Mouse (Mus musculus) myocyte (in vitro differentiated cells): ENCODE measurements around the gene Gm20388. TPM values are rescaled to one million over a fixed set of nuclear protein-coding genes. Genes with fewer than 3 reads are reported as not detected.

ENCODE experiments used
- H3K27me3 ChIP-seq: one replicate; pipeline ENCODE4 v1.6.1; 2011; ENCODE audit not compliant: control insufficient read depth, insufficient read depth, insufficient read length
- H3K36me3 ChIP-seq: one replicate; pipeline ENCODE4 v1.6.1; 2011; ENCODE audit not compliant: control insufficient read depth, insufficient read depth
- H3K4me2 ChIP-seq: one replicate; pipeline ENCODE4 v1.6.1; 2011; ENCODE audit warnings: low read depth, control low read depth
- H3K4me3 ChIP-seq: one replicate; pipeline ENCODE4 v1.5.1; 2011; ENCODE audit warnings: mild to moderate bottlenecking, control low read depth, moderate library complexity
- H3K79me2 ChIP-seq: one replicate; pipeline ENCODE4 v1.6.1; 2011; ENCODE audit not compliant: control insufficient read depth, insufficient read depth
- H3ac ChIP-seq: one replicate; pipeline ENCODE4 v1.6.1; 2011; ENCODE audit not compliant: control insufficient read depth, insufficient read length
- CEBPB ChIP-seq: IDR thresholded peaks from 2 replicates; pipeline ENCODE4 v1.6.1; 2011; ENCODE audit warnings: mild to moderate bottlenecking, moderate library complexity; ENCODE audit not compliant: poor library complexity, insufficient read depth, severe bottlenecking
- E2F4 ChIP-seq: IDR thresholded peaks from one replicate; pipeline ENCODE4 v1.6.1; 2011; ENCODE audit warnings: mild to moderate bottlenecking, control low read depth, moderate library complexity; ENCODE audit not compliant: insufficient read depth
- MAX ChIP-seq: IDR thresholded peaks from one replicate; pipeline ENCODE4 v1.6.1; 2011; ENCODE audit warnings: low read depth, mild to moderate bottlenecking, control low read depth
- MYOD1 ChIP-seq, 3 experiments: IDR thresholded peaks; one replicate each; pipeline ENCODE4 v1.6.1; 2011; ENCODE audit warnings: control low read depth in 2 of 3, low read depth in 2 of 3, mild to moderate bottlenecking in 2 of 3, moderate library complexity in 1 of 3; ENCODE audit not compliant: insufficient read length in 2 of 3, control insufficient read depth in 1 of 3
- MYOG ChIP-seq, 3 experiments: IDR thresholded peaks; one replicate each; pipeline ENCODE4 v1.6.1; 2011; ENCODE audit warnings: control low read depth in 2 of 3, low read depth in 2 of 3, mild to moderate bottlenecking in 2 of 3; ENCODE audit not compliant: insufficient read length in 2 of 3, control insufficient read depth in 1 of 3, insufficient read depth in 1 of 3
- POLR2A ChIP-seq: IDR thresholded peaks from one replicate; pipeline ENCODE4 v1.6.1; 2011; ENCODE audit warnings: low read depth, mild to moderate bottlenecking, control low read depth, moderate library complexity; ENCODE audit not compliant: insufficient read length
- POLR2AphosphoS2 ChIP-seq: IDR thresholded peaks from one replicate; pipeline ENCODE4 v1.6.1; 2011; ENCODE audit warnings: low read depth, control low read depth; ENCODE audit not compliant: insufficient read length
- REST ChIP-seq: IDR thresholded peaks from one replicate; pipeline ENCODE4 v1.6.1; 2011; ENCODE audit warnings: mild to moderate bottlenecking, control low read depth, moderate library complexity; ENCODE audit not compliant: insufficient read depth, insufficient read length
- SRF ChIP-seq: IDR thresholded peaks from one replicate; pipeline ENCODE4 v1.6.1; 2011; ENCODE audit warnings: low read depth; ENCODE audit not compliant: control insufficient read depth, insufficient read length
- TCF12 ChIP-seq: IDR thresholded peaks from one replicate; pipeline ENCODE4 v1.6.1; 2011; ENCODE audit warnings: mild to moderate bottlenecking, control low read depth; ENCODE audit not compliant: poor library complexity, insufficient read depth, severe bottlenecking
- TCF3 ChIP-seq: IDR thresholded peaks from one replicate; pipeline ENCODE4 v1.6.1; 2011; ENCODE audit warnings: low read depth, control low read depth; ENCODE audit not compliant: insufficient read length
- USF1 ChIP-seq: IDR thresholded peaks from one replicate; pipeline ENCODE4 v1.6.1; 2011; ENCODE audit warnings: low read depth, mild to moderate bottlenecking, control low read depth, moderate library complexity
- polyA plus RNA-seq: library from polyadenylated mRNA; unstranded; fragments of >200 nt; fragmentation: generic; extraction: Trizol; gene quantifications from one replicate; pipeline ENCODE4 v1.2.1, GENCODE M21; 2012; ENCODE audit warnings: missing spikeins

Gene Gm20388
- polyA plus RNA-seq, 1 experiment: 15.3 TPM

DNA sequence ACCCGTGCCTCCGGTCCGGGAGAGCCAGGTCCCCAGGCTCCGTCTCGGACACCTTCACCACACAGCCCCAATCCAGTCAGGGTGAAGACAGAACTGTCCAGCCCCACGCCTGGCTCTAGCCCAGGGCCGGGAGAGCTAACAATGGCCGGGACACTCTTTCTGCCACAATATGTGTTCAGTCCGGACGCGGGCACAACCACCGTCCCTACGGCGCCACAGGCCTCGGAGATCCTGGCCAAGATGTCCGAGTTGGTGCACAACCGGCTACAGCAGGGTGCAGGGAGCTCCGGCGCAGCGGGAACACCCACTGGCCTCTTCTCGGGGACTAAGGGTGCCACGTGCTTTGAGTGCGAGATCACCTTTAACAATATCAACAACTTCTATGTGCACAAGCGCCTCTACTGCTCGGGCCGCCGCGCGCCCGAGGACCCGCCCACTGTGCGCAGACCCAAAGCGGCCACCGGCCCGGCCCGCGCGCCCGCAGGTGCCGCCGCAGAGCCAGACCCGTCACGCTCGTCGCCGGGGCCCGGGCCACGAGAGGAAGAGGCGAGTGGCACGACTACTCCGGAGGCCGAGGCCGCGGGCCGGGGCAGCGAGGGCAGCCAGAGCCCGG, 2425.1 kb downstream of the Gm20388 start:
- Histone ChIP-seq H3K4me3 (no peak overlapping the region), H3K27me3 (no peaks in the 10 kb centered on the region), H3ac (no peak overlapping the region), H3K4me2 (no peak overlapping the region), H3K36me3 (no peaks in the 10 kb centered on the region), H3K79me2 (no peaks in the 10 kb centered on the region)
- TF ChIP-seq CEBPB (no peak), MAX (no peak), USF1 (no peak), E2F4 (no peak), TCF3 (no peak), REST (no peak), MYOD1 (IDR thresholded peaks at IDR 0.05; ENCODE audit: control insufficient read depth in 1 of 3, insufficient read length in 2 of 3, low read depth in 2 of 3) (no peak), POLR2A (no peak), SRF (no peak), TCF12 (no peak), MYOG (IDR thresholded peaks at IDR 0.05; ENCODE audit: control insufficient read depth in 1 of 3, insufficient read depth in 1 of 3, insufficient read length in 2 of 3, low read depth in 2 of 3) (no peak), POLR2AphosphoS2 (no peak)

DNA sequence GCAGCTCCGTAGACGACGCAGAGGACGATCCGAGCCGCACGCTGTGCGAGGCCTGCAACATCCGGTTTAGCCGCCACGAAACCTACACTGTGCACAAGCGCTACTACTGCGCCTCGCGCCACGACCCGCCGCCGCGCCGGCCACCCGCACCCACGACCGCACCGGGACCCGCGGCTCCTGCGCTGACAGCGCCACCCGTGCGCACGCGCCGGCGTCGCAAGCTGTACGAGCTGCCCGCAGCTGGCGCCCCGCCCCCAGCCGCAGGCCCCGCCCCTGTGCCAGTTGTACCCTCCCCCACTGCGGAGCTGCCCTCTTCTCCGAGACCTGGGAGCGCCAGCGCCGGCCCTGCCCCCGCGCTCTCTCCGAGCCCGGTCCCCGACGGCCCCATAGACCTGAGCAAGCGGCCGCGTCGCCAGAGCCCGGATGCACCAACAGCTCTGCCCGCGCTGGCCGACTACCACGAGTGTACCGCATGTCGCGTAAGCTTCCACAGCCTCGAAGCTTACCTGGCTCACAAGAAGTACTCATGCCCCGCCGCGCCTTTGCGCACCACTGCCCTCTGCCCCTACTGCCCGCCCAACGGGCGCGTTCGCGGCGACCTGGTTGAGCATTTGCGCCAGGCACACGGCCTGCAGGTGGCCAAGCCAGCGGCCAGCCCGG, 2425.7 kb downstream of the Gm20388 start:
- no peak overlapping the region for H3K4me2 ChIP-seq
- no peaks in the 10 kb centered on the region for H3K36me3 ChIP-seq
- H3K79me2 ChIP-seq: no peaks in the 10 kb centered on the region
- TF ChIP-seq TCF3: no peak
- TF ChIP-seq SRF: no peak
- no peak for TF ChIP-seq REST
- TF ChIP-seq POLR2AphosphoS2: no peak
- no peak for TF ChIP-seq USF1
- TF ChIP-seq TCF12: no peak
- no peak for TF ChIP-seq MAX
- TF ChIP-seq MYOD1 (IDR thresholded peaks at IDR 0.05; ENCODE audit: control insufficient read depth in 1 of 3, insufficient read length in 2 of 3, low read depth in 2 of 3): no peak
- no peak for TF ChIP-seq E2F4
- TF ChIP-seq MYOG (IDR thresholded peaks at IDR 0.05; ENCODE audit: control insufficient read depth in 1 of 3, insufficient read depth in 1 of 3, insufficient read length in 2 of 3, low read depth in 2 of 3): no peak
- no peak for TF ChIP-seq CEBPB
- no peak for TF ChIP-seq POLR2A
- no peaks in the 10 kb centered on the region for H3K27me3 ChIP-seq
- H3ac ChIP-seq: no peak overlapping the region
- no peak overlapping the region for H3K4me3 ChIP-seq

DNA sequence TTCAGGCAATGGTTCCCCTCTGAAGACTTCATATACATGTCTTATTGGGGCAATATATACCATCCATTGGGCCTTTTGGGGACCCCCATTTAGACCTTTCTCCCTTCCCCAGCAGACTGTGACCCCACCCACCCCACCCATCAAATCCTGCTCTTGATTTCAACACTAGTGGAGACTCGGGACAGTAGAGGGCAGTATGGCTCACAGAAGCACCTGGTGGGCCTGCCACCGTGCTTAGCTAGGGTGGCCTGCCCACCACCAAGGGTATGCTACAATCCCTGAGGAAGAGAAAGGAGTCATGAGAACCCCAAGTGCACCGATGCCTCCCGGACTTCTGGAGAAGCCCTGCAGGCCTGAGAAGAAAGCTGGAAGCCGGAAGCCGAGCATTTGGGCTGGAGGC, 2428.2 kb downstream of the Gm20388 start:
- Histone ChIP-seq H3ac (no peak overlapping the region), H3K4me2 (no peak overlapping the region), H3K27me3 (no peaks in the 10 kb centered on the region), H3K79me2 (no peaks in the 10 kb centered on the region), H3K4me3 (no peak overlapping the region), H3K36me3 (no peaks in the 10 kb centered on the region)
- TF ChIP-seq E2F4 (no peak), CEBPB (no peak), REST (no peak), SRF (no peak), TCF12 (no peak), POLR2AphosphoS2 (no peak), MYOD1 (IDR thresholded peaks at IDR 0.05; ENCODE audit: control insufficient read depth in 1 of 3, insufficient read length in 2 of 3, low read depth in 2 of 3) (no peak), POLR2A (no peak), MAX (no peak), USF1 (no peak), TCF3 (no peak), MYOG (IDR thresholded peaks at IDR 0.05; ENCODE audit: control insufficient read depth in 1 of 3, insufficient read depth in 1 of 3, insufficient read length in 2 of 3, low read depth in 2 of 3) (no peak)

DNA sequence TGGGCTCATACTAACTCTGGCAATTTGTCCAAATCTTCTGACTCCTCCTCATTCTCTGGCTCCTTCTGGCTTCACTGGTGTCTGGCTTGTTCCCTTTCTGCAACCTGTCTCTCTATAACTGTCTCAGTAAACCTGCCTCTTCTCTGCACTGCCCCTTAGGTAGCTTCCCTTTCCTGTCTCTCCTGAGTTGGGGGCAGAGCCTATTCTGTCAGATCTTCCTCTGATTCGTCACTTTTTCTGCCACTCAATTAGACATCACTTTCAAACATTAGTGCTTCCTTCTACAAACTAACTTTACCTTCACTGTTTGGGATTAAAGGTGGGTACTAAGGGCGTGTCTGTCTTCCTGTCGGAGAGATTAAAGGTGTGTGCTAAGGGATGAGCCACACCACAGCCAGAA, 2430.1 kb downstream of the Gm20388 start:
- no peak for TF ChIP-seq MYOG (IDR thresholded peaks at IDR 0.05; ENCODE audit: control insufficient read depth in 1 of 3, insufficient read depth in 1 of 3, insufficient read length in 2 of 3, low read depth in 2 of 3)
- TF ChIP-seq MYOD1 (IDR thresholded peaks at IDR 0.05; ENCODE audit: control insufficient read depth in 1 of 3, insufficient read length in 2 of 3, low read depth in 2 of 3): no peak
- TF ChIP-seq USF1: no peak
- TF ChIP-seq TCF12: no peak
- no peak for TF ChIP-seq POLR2AphosphoS2
- TF ChIP-seq TCF3: no peak
- TF ChIP-seq E2F4: no peak
- TF ChIP-seq MAX: no peak
- no peak for TF ChIP-seq CEBPB
- TF ChIP-seq SRF: no peak
- TF ChIP-seq POLR2A: no peak
- no peak for TF ChIP-seq REST
- Histone ChIP-seq H3K4me2 (no peak overlapping the region), H3ac (no peak overlapping the region), H3K79me2 (no peaks in the 10 kb centered on the region), H3K4me3 (no peak overlapping the region), H3K36me3 (no peaks in the 10 kb centered on the region), H3K27me3 (no peaks in the 10 kb centered on the region)
